Mouse (Mus musculus) heart, postnatal 25 days (tissue): ENCODE data around the gene Arid4b. TPM values are rescaled to one million over a fixed set of nuclear protein-coding genes. Genes with fewer than 3 reads are reported as not detected.
"Not testable (repeated sequence)": the region's sequence is repeated elsewhere in the genome, so short reads cannot be mapped to it uniquely, and the experiment has no call there.

ENCODE experiments used
- DNase-seq: peaks from one replicate; pipeline ENCODE4 v3.0.0; 2022; ENCODE audit warnings: low spot score
- intact Hi-C: fragments of 180-260 bp; cut with DNase I; formaldehyde crosslinking; loops from one replicate; pipeline ENCODE4 v1.15.1; 2025
- total RNA-seq, 2 experiments: library from RNA; stranded (reverse); gene quantifications; 2 replicates each; pipeline ENCODE4 v1.2.3; 2021

The Arid4b gene
- total RNA-seq, result 10 to 100 TPM; 20.4 to 27.1 TPM

DNA sequence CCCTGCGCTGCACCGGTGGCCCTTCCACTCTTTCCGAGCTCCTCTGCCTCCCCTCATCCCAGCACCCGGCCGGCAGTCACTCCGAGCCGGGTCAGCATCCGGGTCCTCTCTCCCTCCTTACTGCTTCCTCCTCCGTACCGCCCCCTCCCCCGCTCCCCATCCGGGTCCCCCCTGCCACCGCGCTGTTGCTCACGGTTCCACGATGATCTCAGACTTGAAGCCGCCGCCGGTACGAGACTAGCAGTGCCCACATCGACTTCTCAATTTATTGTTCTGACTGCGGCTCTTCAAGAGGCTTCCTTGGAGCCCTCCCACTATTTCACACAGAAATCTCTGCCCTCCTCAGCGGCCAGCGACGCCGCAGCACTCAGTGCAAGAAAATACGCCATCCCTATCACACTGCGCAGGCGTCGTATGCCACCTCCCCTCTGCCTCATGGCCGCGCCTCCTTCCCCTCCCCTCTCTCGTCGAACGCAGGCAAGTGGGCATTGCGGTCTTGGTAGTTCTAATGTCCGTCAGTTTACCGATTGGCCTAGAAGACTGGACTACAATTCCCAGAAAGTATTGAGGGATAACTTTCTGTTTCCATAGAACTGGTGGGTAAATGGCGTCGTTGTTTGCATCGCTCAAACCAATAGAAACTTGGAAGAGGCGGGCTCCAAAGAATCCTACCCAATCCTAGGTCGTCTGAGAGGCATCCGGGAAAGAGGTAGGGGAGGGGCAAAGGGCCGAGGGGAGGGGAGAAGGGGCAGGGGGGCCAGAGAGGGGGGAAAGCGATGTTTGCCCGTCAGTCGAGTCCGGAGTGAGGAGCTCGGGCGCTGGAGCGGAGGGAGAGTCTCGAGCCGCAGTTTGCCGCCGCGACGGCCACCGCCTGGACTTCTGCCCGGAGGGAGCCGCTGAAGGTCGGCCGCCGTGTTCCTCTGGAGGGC lies at the start of gene Arid4b, which contains the start of gene Ggps1:
Gene Arid4b (plus strand): TSS at position 220 of the 929 bp plus-strand sequence.
Gene Ggps1 (minus strand): TSS at position 476 of the 929 bp plus-strand sequence.
- intact Hi-C loops, result loop anchor here (2.0 to 10.0 kb wide), 5 partner anchors 24 to 572 kb away; partner anchors contain the start of genes AW209491 and Tbce
- peak; percentile 97 for DNase-seq

DNA sequence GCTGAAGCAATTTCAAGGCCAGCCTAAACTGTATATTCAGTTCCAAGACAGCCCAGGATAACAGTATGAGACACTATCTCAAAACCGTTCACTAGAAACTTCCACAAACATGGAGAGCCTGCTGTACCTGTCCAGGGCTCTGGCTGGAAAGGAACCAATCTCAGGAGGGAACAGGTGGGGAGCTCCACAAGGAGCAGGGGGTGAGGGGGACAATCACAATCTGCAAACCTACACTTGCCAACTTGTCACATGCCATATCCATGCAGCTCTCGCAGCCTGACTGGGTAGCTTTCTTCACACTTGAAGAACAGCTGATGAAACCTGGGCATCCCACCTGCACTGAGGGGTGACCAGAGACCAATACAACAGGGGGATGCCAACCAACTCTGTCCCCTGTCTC lies 49.0 kb upstream of the Arid4b start:
- DNase-seq, result no peak
- intact Hi-C loops, result no loop called here

DNA sequence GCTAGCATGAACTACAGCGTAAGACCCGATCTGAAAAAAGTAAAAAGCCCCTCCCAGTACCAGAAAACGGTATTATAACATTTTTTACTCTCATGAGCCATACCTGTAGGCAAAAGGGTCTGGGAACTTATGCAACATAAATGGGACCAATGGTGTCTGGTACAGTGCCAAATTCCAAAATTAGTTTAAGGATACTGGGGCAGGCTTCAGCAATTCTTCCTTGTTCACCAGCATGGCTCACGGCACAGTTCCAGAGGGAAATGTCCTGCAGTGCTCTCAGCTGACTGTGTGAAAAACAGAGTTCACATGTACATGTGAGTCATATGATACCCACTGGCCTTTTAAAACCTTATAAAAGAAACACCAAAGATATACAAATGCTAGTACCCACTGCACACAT lies 48.5 kb upstream of the Arid4b start:
- no peak for DNase-seq
- intact Hi-C loops, result no loop called here

DNA sequence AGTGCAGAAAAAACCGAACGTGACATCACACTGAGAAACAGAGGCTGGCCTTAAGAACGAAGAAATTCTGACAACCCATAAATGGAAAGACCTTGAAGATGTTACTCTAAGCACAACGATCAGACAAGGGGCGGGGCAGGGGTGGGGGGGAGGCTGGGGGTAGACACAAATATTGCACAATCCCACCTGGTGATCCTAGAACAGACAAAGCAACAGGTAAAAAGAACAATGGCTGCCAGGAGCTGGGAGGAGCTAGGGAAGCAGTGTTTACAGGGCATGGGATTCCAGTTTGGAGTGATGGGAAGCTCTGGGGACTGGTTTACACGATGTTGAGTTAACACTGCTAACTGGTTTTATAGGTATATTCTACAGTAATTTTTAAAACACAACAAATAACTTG lies 47.4 kb upstream of the Arid4b start:
- intact Hi-C loops, result no loop called here
- DNase-seq, result no peak

DNA sequence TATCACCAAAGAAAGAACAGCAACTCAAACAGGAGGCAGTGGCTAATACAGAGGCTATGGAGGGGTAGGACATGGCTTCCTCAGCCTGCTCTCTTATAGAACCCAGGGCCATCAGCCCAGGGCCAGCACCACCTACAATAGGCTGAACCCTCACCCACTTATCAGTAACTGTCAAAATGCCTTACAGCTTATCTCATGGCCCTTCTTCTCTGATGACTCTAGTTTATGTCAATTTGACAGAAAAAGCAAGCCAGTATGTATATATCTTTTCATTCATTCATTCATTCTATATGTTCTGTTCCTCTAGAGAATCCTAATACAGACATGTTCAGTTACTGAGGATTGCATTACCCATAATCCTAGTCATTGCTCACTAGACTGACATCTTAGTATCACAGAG lies 44.7 kb upstream of the Arid4b start:
- intact Hi-C loops, result no loop called here
- DNase-seq, result no peak

DNA sequence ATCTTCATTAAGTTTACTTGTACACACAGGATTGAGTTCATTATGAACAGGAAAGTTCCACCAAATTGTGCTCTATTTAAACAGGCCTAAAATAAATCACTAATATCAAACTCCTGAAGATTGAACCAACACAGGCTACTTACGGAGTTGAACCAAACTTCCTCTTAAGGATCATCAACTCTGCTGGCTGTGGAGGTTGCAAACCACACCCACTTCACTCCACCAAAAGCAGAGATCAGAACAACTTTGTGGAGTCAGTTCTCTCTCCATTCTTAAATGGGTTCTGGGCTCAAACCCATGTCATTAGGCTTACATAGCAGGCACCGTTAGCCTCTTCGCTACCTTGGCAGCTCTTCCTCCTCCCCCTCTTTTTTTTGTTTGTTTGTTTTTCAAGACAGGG lies 44.2 kb upstream of the Arid4b start:
- intact Hi-C loops, result no loop called here
- DNase-seq, result no peak

DNA sequence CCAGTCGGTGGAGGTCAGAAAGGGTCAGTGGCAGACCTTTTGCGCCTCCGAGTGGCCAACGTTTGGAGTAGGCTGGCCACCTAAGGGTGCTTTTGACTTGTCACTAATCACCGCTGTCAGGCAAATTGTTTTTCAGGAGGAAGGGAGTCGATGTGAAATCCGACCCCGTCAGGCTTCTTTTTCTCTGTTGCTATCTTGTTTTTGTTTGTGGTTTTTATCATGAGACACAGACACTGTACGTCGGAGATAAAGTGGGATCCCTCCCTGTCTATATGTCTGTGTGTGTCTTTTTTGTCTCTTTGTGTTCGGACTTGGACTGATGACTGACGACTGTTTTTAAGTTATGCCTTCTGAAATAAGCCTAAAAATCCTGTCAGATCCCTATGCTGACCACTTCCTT lies 41.6 kb upstream of the Arid4b start:
- intact Hi-C loops, DNase-seq: not testable (repeated sequence)

DNA sequence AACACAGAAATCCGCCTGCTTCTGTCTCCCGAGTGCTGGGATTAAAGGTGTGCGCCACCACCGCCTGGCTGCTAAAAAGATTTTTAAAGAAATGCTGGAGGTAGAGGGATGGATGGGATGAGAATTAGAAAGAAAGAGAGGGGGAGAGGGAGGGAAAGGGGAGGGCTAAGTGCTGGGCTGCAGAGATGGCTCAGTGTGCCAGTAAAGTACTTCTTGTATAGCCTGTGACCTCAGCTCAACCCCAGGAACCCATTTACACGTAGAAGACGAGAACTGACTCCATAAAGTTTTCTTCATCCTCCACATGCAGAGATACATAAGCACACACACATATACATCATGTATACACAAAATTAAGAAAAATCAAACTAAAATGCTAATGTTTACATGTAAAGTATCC lies 37.5 kb upstream of the Arid4b start:
- intact Hi-C loops, result no loop called here

DNA sequence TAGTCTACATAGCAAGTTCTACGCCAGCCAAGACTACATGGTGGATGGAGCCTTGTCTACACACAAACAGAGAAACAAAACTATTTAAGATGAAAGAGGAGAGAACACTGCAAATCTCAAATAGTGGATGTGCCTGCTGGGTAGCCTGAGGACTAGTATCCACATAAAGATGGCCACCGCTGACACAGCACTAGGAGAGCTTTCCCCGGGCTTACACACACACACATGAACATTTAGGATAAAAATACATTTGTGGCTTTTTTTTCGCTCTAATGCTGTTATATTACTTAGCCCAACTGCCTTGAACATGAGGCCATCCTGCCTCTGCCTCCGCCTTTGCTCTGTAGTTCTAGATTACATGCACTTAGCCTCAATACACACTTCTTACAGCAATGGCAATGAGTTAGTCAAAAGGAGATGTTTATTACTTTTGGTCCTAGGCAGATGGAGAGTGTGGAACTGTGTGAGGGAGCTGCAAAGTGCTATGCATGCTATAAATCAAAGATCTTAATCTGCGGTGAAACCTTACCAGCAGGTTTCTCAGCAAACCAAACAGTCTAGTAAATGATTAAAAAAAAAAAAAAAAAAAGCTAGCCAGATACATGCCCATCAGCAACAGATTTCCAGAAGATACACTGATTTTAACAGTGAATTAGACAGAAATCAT lies 36.7 kb upstream of the Arid4b start:
- intact Hi-C loops, result no loop called here
- no peak for DNase-seq

More for the DNA sequence above, 37.5 kb upstream of the Arid4b start:
- DNase-seq, result no peak

DNA sequence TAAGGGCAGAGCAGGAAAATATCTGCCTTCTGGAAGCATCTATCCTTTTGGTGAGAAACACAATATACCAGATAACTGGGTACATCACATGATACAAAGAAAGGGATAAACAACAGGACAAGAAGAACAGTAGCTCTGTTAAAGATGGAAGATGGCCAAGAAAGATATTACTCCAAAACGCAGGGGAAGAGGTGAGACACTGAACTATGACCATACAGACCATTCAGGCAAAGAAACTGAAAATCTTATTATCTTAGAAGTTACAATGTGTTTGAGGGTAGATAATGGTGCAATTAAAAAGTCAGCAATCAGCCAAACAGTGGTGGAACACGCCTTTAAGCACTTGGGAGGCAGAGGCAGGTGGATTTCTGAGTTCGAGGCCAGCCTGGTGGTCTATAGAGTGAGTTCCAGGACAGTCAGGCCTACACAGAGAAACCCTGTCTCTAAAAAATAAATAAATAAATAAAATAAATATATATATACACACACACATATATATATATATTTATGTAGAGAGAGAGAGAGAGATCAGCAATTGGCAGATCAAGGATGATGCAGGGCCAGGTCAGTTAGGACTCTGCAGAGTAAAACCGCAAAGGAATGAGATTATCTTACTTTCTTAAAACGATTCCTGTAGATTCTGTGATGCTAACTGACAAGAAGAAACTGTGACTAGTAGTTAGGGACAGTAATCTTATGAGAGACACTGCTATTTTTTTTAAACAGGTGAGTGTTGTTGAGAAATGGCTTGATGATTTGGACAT lies 29.5 kb upstream of the Arid4b start:
- DNase-seq, result no peak
- intact Hi-C loops, result no loop called here

DNA sequence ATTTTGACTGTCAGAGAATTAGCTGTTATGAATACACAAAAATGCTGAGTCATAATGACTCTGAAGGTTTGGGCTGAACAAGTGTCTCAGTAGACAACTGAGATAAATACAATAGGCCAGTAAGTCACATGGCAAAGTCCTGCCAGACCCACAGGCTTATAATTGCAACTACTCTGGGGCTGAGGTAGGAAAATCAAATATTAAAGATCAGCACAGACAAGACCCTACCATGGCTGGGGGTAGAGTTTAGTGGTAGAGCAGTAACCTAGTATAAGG lies 29.0 kb upstream of the Arid4b start:
- intact Hi-C loops, result no loop called here
- DNase-seq, result no peak

DNA sequence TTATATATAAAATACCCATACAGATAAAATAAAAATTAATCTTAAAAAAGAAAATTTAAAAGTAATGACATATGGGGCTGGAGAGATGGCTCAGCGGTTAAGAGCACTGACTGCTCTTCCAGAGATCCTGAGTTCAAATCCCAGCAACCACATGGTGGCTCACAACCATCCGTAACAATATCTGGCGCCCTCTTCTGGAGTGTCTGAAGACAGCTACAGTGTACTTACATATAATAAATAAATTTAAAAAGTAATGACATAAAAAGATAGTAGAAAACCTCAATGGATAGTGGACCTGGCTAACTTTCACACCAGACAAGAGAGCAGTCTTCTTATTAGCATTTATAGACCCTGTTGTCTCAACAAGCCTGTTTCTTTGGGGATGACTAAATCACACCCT lies 27.7 kb upstream of the Arid4b start:
- not testable (repeated sequence) for DNase-seq
- intact Hi-C loops, result loop anchor here (1.0 kb wide), 1 partner anchor 147 kb away; no protein-coding TSS in a partner anchor

DNA sequence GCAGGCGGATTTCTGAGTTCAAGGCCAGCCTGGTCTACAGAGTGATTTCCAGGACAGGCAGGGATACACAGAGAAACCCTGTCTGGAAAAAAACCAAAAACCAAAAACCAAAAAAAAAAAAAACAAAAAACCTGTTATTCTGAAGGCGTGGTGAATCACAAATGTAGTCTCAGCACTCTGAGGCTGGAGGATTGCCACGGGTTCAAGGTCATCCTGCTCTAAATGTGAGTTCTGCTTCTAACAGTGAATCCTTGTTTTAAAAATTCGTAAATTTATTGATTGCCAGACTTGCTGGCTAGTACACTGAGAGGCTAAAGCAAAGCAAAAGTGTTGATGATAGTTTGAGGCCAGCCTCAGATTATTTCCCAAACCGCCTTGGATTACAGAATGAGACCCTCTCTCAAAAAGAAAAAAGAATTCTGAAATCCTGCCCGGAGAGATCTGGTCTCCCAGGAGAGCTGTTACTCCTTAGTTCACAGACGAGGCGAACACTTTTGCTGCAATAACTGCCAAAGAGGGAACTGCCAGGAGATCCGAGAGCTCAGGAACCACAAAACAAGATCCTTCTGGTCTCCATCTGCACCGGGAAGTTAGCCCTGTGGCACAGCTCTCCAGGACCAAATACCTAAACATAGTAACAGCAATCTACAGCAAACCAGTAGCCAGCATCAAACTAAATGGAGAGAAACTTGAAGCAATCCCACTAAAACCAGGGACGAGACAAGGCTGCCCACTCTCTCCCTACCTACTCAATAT lies 27.0 kb upstream of the Arid4b start:
- DNase-seq, result no peak

DNA sequence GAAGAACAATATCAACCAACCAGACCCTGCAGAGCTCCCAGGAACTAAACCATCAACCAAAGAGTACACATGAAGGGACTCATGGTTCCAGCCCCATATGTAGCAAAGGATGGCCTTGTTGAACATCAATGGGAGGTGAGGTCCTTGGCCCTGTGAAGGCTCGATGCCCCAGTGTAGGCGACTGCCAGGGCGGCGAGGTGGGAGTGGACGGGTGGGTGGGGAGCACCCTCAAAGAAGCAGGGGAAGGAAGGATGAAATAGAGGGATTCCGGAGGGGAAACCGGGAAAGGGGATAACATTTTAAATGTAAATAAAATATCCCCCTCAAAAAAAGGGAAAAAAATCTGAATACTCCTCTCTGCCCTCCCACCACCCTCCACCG lies 24.1 kb upstream of the Arid4b start:
- intact Hi-C loops, result loop anchor here (2.0 kb wide), 1 partner anchor 24 kb away; the partner anchor contains the start of genes Arid4b and Ggps1

More for the DNA sequence above, 27.0 kb upstream of the Arid4b start:
- intact Hi-C loops, result loop anchor here (1.0 kb wide), 1 partner anchor 146 kb away; no protein-coding TSS in a partner anchor

DNA sequence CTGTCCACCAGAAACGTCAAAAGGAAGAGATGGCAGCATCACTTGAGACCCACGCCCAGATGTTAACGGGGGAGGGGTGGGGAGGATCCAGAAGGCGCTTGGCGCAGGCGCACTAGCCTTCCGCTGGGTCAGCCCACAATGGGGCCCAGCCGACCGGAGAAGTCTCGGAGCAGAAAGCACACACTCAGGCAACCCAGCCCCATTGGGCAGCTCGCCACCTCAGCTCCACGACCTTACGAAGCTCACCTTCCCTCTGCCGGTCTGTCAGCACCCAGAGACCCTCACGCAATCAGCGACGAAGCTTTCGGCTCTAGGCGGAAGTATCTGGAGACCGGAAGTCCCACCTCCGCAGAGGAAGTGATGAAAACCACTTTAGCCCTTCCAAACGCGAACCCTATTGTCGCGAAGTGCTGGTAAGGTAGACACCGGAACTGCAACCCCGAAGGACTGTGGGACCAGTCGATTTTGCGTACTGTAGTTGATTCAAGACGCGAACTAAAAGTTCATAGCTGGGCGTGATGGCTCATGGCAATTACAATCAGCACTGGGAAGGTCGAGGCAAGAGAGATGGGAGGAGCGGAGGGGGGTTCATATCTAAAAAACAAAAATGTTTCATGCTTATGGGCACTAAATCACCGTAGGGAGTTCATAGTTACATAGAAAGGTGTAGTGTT lies 23.6 kb upstream of the Arid4b start, which contains the start of gene Tbce:
Gene Tbce (minus strand): TSS at position 347 of the 674 bp plus-strand sequence.
- intact Hi-C loops, result loop anchor here (2.0 kb wide), 1 partner anchor 23 kb away; the partner anchor contains the start of genes Arid4b and Ggps1
- DNase-seq, result peak; percentile 82

More for the DNA sequence above, 24.1 kb upstream of the Arid4b start:
- no peak for DNase-seq

DNA sequence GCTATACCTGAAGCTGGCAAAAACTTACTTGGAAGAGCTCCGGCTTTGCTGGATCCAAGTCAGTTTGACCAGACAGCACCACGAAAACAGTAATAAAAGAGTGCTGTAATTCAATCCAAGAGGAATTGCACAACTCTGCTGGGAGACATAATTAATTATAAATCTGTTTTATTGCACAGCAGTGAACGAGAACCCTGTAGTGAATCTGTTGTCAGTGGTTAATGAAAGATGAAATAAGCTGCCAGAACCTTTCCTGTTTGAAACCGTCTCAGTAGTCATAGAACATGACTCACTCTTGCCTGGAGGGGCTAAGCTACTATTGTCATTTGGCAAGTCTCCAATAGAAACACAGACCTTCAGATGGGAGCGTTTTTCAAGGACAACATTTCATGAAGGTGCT lies 22.8 kb upstream of the Arid4b start:
- intact Hi-C loops, result no loop called here
- no peak for DNase-seq

DNA sequence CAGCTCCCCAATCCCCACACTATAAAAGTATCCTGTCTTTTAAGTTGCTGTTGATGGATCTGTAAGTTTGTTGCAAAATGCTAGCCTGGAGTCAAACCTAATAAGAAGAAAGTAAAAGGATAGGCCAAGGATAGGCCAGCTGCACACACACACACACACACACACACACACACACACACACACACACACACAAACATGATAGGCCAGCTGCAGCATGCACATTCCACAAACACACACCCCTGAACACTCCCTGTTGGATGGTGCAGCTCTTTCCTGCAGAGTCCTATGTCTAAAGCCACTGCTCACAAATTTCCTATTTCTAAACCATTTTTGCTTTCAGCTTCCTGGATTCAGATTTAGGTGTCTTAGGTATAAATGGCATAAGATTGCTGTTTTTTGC lies 19.2 kb upstream of the Arid4b start:
- DNase-seq, result no peak
- intact Hi-C loops, result no loop called here

DNA sequence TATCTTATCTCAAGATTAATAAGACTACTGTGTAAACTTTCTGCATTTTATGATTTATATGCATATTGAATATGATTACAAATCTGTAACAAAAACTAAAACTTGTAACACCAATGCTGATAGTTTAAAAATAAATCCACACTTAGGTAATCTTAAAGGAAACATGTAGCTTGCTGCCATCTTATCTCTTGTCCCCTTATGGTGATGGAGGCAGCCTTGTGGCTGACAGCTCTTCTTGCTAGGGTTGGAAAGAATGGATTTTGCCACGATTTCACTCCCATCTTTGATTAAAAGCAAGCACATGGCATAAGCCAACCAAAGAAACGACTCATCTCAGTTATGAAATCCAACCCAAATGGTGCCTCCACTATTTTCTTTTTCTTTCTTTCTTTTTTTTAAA lies 18.5 kb upstream of the Arid4b start:
- no peak for DNase-seq
- intact Hi-C loops, result no loop called here

DNA sequence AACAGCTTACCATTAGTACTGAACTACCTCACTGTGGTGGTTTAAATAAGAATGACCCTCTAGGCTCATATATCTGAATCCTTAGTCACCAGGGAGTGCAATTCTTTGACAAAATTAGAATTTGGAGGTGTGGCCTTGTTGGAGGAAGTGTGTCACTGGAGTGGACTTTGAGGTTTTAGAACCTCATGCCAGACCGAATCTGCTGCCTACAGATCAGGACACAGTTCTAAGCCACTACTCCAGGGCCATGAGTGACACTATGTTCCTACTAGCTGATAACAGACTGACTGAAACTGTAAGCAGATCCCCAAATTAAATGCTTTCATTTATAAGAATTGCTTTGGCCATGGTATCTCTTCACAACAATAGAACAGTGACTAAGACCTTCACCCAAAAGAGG lies 13.2 kb upstream of the Arid4b start:
- no peak for DNase-seq
- intact Hi-C loops, result no loop called here
